Mouse (Mus musculus): Measurements from ENCODE around the gene Chd9.

DNA sequence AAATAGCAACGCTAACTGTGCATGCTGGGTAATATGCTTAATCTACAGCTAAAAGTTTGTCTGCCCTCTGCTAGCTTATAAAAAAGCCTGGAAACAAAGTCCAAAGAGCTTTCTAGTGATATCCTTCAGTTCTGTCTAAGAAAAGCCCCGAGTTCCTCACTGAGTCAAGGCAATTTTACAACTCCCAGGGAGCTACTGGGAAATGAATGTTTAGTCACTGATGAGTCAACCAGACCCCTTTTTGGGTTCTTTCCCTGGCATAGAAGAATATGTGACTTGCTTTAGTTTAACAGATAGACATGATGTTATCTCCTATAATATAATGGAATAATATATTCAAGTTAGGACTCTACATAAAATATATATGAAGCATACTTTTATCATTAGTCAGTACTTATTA lies 73.8 kb downstream of the Chd9 start:
- TF ChIP-seq CTCF (IDR thresholded peaks at IDR 0.05; ENCODE audit: low read depth, low read length) (no peak), POLR2A (IDR thresholded peaks at IDR 0.05; ENCODE audit: insufficient read depth, low read length) (no peak), EP300 (IDR thresholded peaks at IDR 0.05; ENCODE audit: insufficient read depth, low read depth, low read length) (no peak)

Measured in ES-Bruce4 (cell line).